Mouse (Mus musculus) olfactory bulb, adult 2 months (tissue): ENCODE measurements around the gene B3gnt2.

Experiments
- CTCF ChIP-seq: fragments of 200-500 bp; IDR thresholded peaks from 2 replicates; pipeline ENCODE4 v1.5.1; 2012; ENCODE audit warnings: low read depth, mild to moderate bottlenecking, low read length, moderate library complexity; ENCODE audit not compliant: insufficient read depth
- POLR2A ChIP-seq: fragments of 200-500 bp; IDR thresholded peaks from 2 replicates; pipeline ENCODE4 v1.6.1; 2012; ENCODE audit warnings: mild to moderate bottlenecking, low read depth, low read length, moderate library complexity; ENCODE audit not compliant: insufficient read depth

DNA sequence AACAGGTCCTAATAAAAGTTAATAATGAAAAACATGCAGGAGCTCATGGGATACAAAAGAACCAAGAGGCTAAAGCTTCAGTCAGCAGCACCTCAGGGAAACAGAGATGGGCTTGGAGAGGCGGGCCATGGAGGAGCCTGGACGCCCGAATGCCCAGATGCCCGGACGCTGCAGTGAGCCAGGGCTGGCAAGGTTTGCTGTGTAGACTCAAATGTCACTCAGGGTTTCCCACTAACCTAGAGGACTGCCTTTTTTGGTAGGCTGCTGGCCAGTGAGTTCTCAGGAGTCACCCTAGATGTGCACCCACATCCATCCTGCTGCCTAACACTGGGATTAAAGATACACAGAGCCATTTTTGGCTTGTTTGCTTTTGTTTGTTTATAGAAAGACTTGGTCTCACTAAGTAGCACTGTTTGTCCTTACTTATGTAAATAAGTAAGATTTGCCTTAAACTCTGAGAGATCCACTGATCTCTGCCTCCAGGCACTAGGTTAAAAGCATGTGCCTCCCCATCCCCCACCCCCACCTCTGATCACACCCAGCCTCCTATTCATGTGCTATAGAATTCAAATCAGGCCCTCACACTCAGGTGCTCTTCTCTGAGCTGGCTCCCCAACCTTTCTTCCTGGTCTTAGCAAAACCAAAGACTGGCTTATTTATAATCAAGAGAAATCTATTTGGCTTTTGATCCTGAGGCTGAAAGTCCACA is 117.0 kb downstream of the B3gnt2 start:
- TF ChIP-seq CTCF (no peak), POLR2A (no peak)
